Mouse (Mus musculus) embryonic fibroblast, embryonic 13.5 days (primary cell): ENCODE data around the gene Cdca3. TPM values are rescaled to one million over a fixed set of nuclear protein-coding genes. Genes with fewer than 3 reads are reported as not detected.

Experiments used
- H3K27ac ChIP-seq: 2 replicates; pipeline ENCODE4 v1.5.1; 2012; ENCODE audit warnings: low read length, control low read depth, inconsistent platforms; ENCODE audit not compliant: insufficient read depth
- H3K4me1 ChIP-seq: 2 replicates; pipeline ENCODE4 v1.6.1; 2011; ENCODE audit warnings: low read length; ENCODE audit not compliant: control insufficient read depth, insufficient read depth
- H3K4me3 ChIP-seq: 2 replicates; pipeline ENCODE4 v1.5.1; 2011; ENCODE audit warnings: mild to moderate bottlenecking, control low read depth, low read length; ENCODE audit not compliant: insufficient read depth
- CTCF ChIP-seq: IDR thresholded peaks from 2 replicates; pipeline ENCODE4 v1.5.1; 2011; ENCODE audit warnings: mild to moderate bottlenecking, control low read depth, low read length, moderate library complexity, borderline replicate concordance; ENCODE audit not compliant: insufficient read depth
- POLR2A ChIP-seq: IDR thresholded peaks from 2 replicates; pipeline ENCODE4 v1.6.1; 2011; ENCODE audit warnings: low read depth, mild to moderate bottlenecking, control low read depth, low read length, moderate library complexity
- polyA plus RNA-seq: library from polyadenylated mRNA; stranded (reverse); fragments of >200 nt; gene quantifications from 2 replicates; pipeline ENCODE4 v1.2.4, GENCODE M21; 2011; ENCODE audit warnings: low read depth; ENCODE audit not compliant: missing spikeins, insufficient read length

Gene Cdca3
- polyA plus RNA-seq, 1 experiment: 61.1 TPM

- no peak for TF ChIP-seq CTCF
- H3K4me1 ChIP-seq: no peaks in the 10 kb centered on the region
- H3K27ac ChIP-seq: no peak overlapping the region
- H3K4me3 ChIP-seq: no peak overlapping the region
Measured at GRCm38 (mm10) chr6:124861802-124862201, 32.5 kb downstream of the Cdca3 start.

- no peak overlapping the region for H3K4me3 ChIP-seq
- H3K27ac ChIP-seq: no peak overlapping the region
- TF ChIP-seq CTCF: no peak
- peak; percentile 47 for TF ChIP-seq POLR2A
- no peaks in the 10 kb centered on the region for H3K4me1 ChIP-seq
Measured at GRCm38 (mm10) chr6:124862406-124863124, 33.2 kb downstream of the Cdca3 start.

- Histone ChIP-seq H3K4me1 (no peaks in the 10 kb centered on the region), H3K4me3 (peak overlapping the region; percentile 11; the same call in 1 of the 2 replicates), H3K27ac (no peak overlapping the region)
- TF ChIP-seq CTCF (no peak), POLR2A (no peak)
Measured at GRCm38 (mm10) chr6:124863125-124863657, 33.8 kb downstream of the Cdca3 start.

- no peaks in the 10 kb centered on the region for H3K4me1 ChIP-seq
- H3K27ac ChIP-seq: no peak within 1 kb of the TSS
- TF ChIP-seq POLR2A (no peak), CTCF (no peak)
- H3K4me3 ChIP-seq: peak within 1 kb of the TSS; percentile 34
Measured at GRCm38 (mm10) chr6:124863658-124864298, 34.4 kb downstream of the Cdca3 start, which contains the start of gene Gpr162. Gene Gpr162 (minus strand): TSS chr6:124863983.

- TF ChIP-seq CTCF: no peak
- TF ChIP-seq POLR2A: no peak
- Histone ChIP-seq H3K4me3 (no peak overlapping the region), H3K4me1 (no peaks in the 10 kb centered on the region), H3K27ac (no peak overlapping the region)
Measured at GRCm38 (mm10) chr6:124865766-124866362, 36.5 kb downstream of the Cdca3 start.

GRCm38 (mm10) chr6:124866560-124866959 is 37.2 kb downstream of the Cdca3 start:
- TF ChIP-seq CTCF: no peak
- TF ChIP-seq POLR2A: no peak
- no peak overlapping the region for H3K27ac ChIP-seq
- no peaks in the 10 kb centered on the region for H3K4me1 ChIP-seq
- H3K4me3 ChIP-seq: no peak overlapping the region

GRCm38 (mm10) chr6:124874348-124874747 is 45.0 kb downstream of the Cdca3 start:
- TF ChIP-seq POLR2A (no peak), CTCF (no peak)
- Histone ChIP-seq H3K4me1 (no peaks in the 10 kb centered on the region), H3K27ac (no peak overlapping the region), H3K4me3 (no peak overlapping the region)

- H3K4me1 ChIP-seq: no peaks in the 10 kb centered on the region
- TF ChIP-seq POLR2A (no peak), CTCF (no peak)
- no peak overlapping the region for H3K4me3 ChIP-seq
- H3K27ac ChIP-seq: no peak overlapping the region
Measured at GRCm38 (mm10) chr6:124879390-124879789, 50.0 kb downstream of the Cdca3 start.

GRCm38 (mm10) chr6:124881821-124882220 is 52.5 kb downstream of the Cdca3 start:
- Histone ChIP-seq H3K4me3 (no peak overlapping the region), H3K4me1 (no peaks in the 10 kb centered on the region), H3K27ac (no peak overlapping the region)
- TF ChIP-seq CTCF (no peak), POLR2A (no peak)

Other genes starting within 250 kb of the Cdca3 start
- gene C1s2, start 193.5 kb upstream of the Cdca3 start, polyA plus RNA-seq: 0.42 TPM in 1 of 2 replicates, not detected in the other
- gene Lpcat3, start 166.5 kb upstream of the Cdca3 start, polyA plus RNA-seq: 51.4 and 67.0 TPM in 2 replicates
- gene Emg1, start 117.4 kb upstream of the Cdca3 start, polyA plus RNA-seq: 67.1 and 68.9 TPM in 2 replicates
- 249 and 253 TPM in 2 replicates for gene Phb2, start 117.2 kb upstream of the Cdca3 start, polyA plus RNA-seq
- gene Ptpn6, start 90.8 kb upstream of the Cdca3 start, polyA plus RNA-seq: 0.53 and 4.3 TPM in 2 replicates
- gene Grcc10, start 88.2 kb upstream of the Cdca3 start, polyA plus RNA-seq: 149 and 157 TPM in 2 replicates
- gene Gm45234, start 73.5 kb upstream of the Cdca3 start, polyA plus RNA-seq: 0.58 and 0.63 TPM in 2 replicates
- 75.9 and 77.3 TPM in 2 replicates for gene Atn1, start 73.0 kb upstream of the Cdca3 start, polyA plus RNA-seq
- gene Eno2, start 59.9 kb upstream of the Cdca3 start, polyA plus RNA-seq: 17.5 and 24.1 TPM in 2 replicates
- gene Lrrc23, start 49.8 kb upstream of the Cdca3 start, polyA plus RNA-seq: not detected in 2 replicates
- 9.1 and 11.7 TPM in 2 replicates for gene Spsb2, start 20.9 kb upstream of the Cdca3 start, polyA plus RNA-seq
- 372 and 458 TPM in 2 replicates for gene Tpi1, start 15.3 kb upstream of the Cdca3 start, polyA plus RNA-seq
- 87.6 and 105 TPM in 2 replicates for gene Usp5, start 63 bp upstream of the Cdca3 start, polyA plus RNA-seq
- 0.45 and 0.72 TPM in 2 replicates for gene Gnb3, start 10.7 kb downstream of the Cdca3 start, polyA plus RNA-seq
- 72.7 and 76.7 TPM in 2 replicates for gene P3h3, start 28.2 kb downstream of the Cdca3 start, polyA plus RNA-seq
- gene Gpr162, start 34.4 kb downstream of the Cdca3 start, polyA plus RNA-seq: 0.55 and 0.63 TPM in 2 replicates
- gene Cd4, start 58.7 kb downstream of the Cdca3 start, polyA plus RNA-seq: not detected in 2 replicates
- 1.2 TPM in 2 replicates for gene Lag3, start 82.2 kb downstream of the Cdca3 start, polyA plus RNA-seq
- gene Ptms, start 90.6 kb downstream of the Cdca3 start, polyA plus RNA-seq: 602 and 622 TPM in 2 replicates
- 250 and 255 TPM in 2 replicates for gene Mlf2, start 101.8 kb downstream of the Cdca3 start, polyA plus RNA-seq
- gene Cops7a, start 136.0 kb downstream of the Cdca3 start, polyA plus RNA-seq: 77.4 and 94.3 TPM in 2 replicates
- 1.9 TPM in 1 of 2 replicates, not detected in the other for gene Pianp, start 167.1 kb downstream of the Cdca3 start, polyA plus RNA-seq
- 46.3 and 63.5 TPM in 2 replicates for gene Zfp384, start 179.6 kb downstream of the Cdca3 start, polyA plus RNA-seq
- 48.3 and 52.2 TPM in 2 replicates for gene Ing4, start 210.2 kb downstream of the Cdca3 start, polyA plus RNA-seq
- 2.5 and 5.4 TPM in 2 replicates for gene Acrbp, start 220.1 kb downstream of the Cdca3 start, polyA plus RNA-seq
- not detected in 2 replicates for gene Lpar5, start 238.4 kb downstream of the Cdca3 start, polyA plus RNA-seq